Mouse (Mus musculus) embryonic facial prominence, embryonic 10.5 days (tissue): ENCODE results near the gene Mtap. TPM values are rescaled to one million over a fixed set of nuclear protein-coding genes. Genes with fewer than 3 reads are reported as not detected.

ENCODE experiments used
- DNase-seq: peaks from one replicate; pipeline ENCODE4 v3.0.0-alpha.2; 2017; ENCODE audit warnings: low spot score
- H3K27ac ChIP-seq: fragments of 300-500 bp; sonication (generic); replicated peaks from 2 replicates; pipeline ENCODE4 v1.5.1; 2016; ENCODE audit warnings: mild to moderate bottlenecking
- H3K27me3 ChIP-seq: fragments of 300-500 bp; sonication (generic); replicated peaks from 2 replicates; pipeline ENCODE4 v1.6.1; 2016; ENCODE audit warnings: low read depth, mild to moderate bottlenecking; ENCODE audit not compliant: poor library complexity, severe bottlenecking
- H3K36me3 ChIP-seq: fragments of 300-500 bp; sonication (generic); replicated peaks from 2 replicates; pipeline ENCODE4 v1.6.1; 2016; ENCODE audit warnings: mild to moderate bottlenecking, moderate library complexity
- H3K4me1 ChIP-seq: fragments of 300-500 bp; sonication (generic); 2 replicates; pipeline ENCODE4 v1.6.1; 2016
- H3K4me3 ChIP-seq: fragments of 300-500 bp; sonication (generic); 2 replicates; pipeline ENCODE4 v1.5.1; 2016; ENCODE audit warnings: mild to moderate bottlenecking, moderate library complexity
- H3K9me3 ChIP-seq: fragments of 300-500 bp; sonication (generic); 2 replicates; pipeline ENCODE4 v1.6.1; 2016; ENCODE audit warnings: mild to moderate bottlenecking
- WGBS: fragments of 180-500 bp; shearing (Covaris S2); methylation state at CpG from one replicate; pipeline ENCODE4 v1.1.7; 2016; 5-methylcytosine and 5-hydroxymethylcytosine counted together
- polyA plus RNA-seq: library from polyadenylated mRNA; unstranded; fragments of >200 nt; fragmentation: Nextera tagmentation; extraction: Ambion mirVana; gene quantifications from 2 replicates; pipeline ENCODE4 v1.2.1, GENCODE M21; 2016

The Mtap gene
- 129 and 137 TPM in 2 replicates for polyA plus RNA-seq

DNA sequence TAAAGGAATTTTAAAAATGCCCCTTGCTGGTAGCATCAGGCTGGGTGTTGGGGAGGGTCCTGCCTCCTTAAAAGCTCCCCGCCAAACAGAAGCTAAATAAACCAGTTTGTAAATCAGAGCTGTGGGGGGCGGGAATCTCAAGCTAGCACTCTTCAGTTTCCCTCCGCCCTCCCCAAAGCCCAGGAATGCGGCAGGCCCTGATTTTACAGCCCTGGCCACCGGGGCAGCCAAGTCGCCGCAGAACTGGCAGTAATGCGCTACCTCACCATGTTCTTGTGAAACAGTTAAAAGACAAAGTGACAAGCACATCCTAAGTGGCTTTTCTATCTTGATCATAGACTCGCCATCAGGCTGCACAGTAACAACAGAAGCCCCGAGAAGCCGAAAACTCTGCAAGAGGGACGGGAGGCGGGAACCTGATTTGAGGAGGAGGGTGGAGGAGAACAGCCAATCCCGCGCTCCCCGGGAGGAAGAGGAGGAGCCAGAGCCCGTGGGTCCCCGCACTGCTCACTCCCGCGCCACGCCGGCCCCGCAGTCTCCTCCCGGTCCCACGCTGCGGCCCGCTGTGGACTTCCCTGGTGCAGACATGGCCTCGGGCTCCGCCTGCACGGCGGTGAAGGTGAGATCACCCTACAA, at the start of gene Mtap:
Gene Mtap (plus strand): TSS at position 217 of the 636 bp plus-strand sequence.
- under 1% methylated on average over 31 of the region's 31 CpGs for WGBS
- Histone ChIP-seq H3K9me3 (no peaks in the 10 kb centered on the region), H3K36me3 (peaks cover 20% of the 10 kb centered on the region), H3K27me3 (no peaks in the 10 kb centered on the region), H3K4me1 (peaks cover 38% of the 10 kb centered on the region), H3K27ac (peak within 1 kb of the TSS; percentile 96), H3K4me3 (peak within 1 kb of the TSS; percentile 80)
- DNase-seq = peak; percentile 91

DNA sequence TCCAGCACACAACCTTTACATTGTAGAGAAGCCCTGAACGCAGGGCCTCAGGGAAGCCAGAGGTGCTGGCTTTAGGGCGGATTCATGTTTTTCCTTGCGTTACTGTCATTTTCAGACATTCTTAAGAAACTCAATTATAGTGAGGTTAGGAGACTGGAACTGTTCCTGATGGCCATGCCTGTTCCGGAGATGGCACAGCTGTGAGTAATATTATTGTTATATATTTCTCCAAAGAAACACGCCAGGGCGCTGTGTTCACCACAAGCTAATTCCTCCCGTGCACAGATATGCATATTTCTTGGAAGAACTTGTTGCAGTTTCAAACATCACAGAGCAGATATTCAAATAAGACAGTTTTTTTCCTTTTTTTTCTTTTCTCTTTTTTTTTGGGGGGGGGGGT, 47.8 kb upstream of the Mtap start:
- WGBS = 91% methylated on average over 7 of the region's 7 CpGs
- Histone ChIP-seq H3K9me3 (no peaks in the 10 kb centered on the region), H3K4me3 (no peak overlapping the region), H3K36me3 (no peaks in the 10 kb centered on the region), H3K27ac (no peak overlapping the region), H3K4me1 (no peaks in the 10 kb centered on the region), H3K27me3 (no peaks in the 10 kb centered on the region)
- no peak for DNase-seq

DNA sequence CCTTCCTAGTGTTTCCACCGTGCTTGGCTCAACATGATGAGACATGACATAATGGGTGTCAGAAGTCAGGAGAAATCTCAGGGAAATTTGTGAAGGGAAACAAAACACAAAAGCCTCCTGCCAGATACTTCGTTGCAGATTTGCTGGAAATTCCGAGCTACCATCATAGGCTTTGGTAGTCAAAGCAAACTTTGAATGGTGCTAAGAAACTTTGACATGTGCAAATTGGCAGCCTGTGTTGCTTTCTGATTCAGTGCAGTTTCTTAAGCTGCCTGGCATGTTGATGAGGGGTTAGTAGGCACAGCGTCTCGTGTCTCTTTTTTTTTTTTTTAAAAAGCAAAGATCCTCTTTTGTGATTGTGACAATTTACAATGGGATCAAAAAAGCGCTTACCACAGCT, 46.7 kb upstream of the Mtap start:
- no peaks in the 10 kb centered on the region for H3K9me3 ChIP-seq
- no peaks in the 10 kb centered on the region for H3K36me3 ChIP-seq
- DNase-seq = no peak
- WGBS = 72% methylated on average over 6 of the region's 6 CpGs
- no peaks in the 10 kb centered on the region for H3K4me1 ChIP-seq
- H3K27ac ChIP-seq = no peak overlapping the region
- no peaks in the 10 kb centered on the region for H3K27me3 ChIP-seq
- no peak overlapping the region for H3K4me3 ChIP-seq

- Histone ChIP-seq H3K4me1 (no peaks in the 10 kb centered on the region), H3K4me3 (no peak overlapping the region), H3K9me3 (no peaks in the 10 kb centered on the region), H3K27ac (no peak overlapping the region), H3K36me3 (no peaks in the 10 kb centered on the region), H3K27me3 (no peaks in the 10 kb centered on the region)
- no peak for DNase-seq
- 73% methylated on average over 5 of the region's 5 CpGs for WGBS
These were observed 44.8 kb upstream of the Mtap start for GRCm38 (mm10) chr4:89092153-89092552.

DNA sequence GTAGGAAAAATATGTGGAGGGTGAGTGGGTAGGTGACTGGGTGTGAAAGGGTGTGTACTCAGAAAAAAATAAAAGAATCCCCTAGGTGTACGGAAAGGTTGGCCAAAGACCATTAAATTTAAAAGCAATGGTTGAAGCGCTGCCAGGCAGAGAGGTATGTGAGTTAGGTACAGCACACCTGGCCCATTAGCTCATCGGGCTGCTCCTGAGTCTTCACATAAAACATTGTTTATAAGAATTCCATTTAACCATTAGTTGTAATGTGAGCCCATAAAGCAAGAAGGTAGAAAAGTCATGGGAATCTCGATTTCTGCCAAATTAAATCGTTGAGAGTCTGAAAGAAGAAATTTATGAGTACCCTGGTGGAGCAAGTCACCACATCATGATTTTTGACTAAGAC, 42.1 kb upstream of the Mtap start:
- WGBS = 91% methylated on average over 5 of the region's 5 CpGs

DNA sequence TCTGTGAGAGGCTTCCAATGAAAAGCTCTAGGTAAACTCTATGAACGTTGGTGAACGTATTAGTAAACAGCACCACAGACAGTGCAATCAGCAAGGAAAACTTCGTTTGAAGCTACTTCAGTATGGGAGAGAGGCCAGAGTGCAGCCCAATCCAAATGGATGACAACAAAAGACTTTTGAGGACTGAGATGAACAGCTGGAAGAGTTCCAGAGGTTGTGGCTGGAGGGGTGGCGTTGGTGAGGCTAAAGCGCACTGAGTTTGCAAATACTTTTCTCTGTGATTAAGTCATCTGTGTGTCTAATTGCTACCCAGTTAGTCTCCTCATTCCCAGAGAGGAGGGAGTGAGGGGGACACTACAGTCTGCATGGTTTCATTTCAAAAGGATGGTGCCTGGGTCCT, 38.7 kb upstream of the Mtap start:
- WGBS = 60% methylated on average over 5 of the region's 5 CpGs
- DNase-seq = no peak
- H3K4me3 ChIP-seq = no peak overlapping the region
- no peaks in the 10 kb centered on the region for H3K9me3 ChIP-seq
- H3K27ac ChIP-seq = no peak overlapping the region
- peaks cover 13% of the 10 kb centered on the region for H3K4me1 ChIP-seq
- H3K27me3 ChIP-seq = no peaks in the 10 kb centered on the region
- H3K36me3 ChIP-seq = no peaks in the 10 kb centered on the region

More for the DNA sequence above, 42.1 kb upstream of the Mtap start:
- no peaks in the 10 kb centered on the region for H3K27me3 ChIP-seq
- H3K9me3 ChIP-seq = no peaks in the 10 kb centered on the region
- no peak for DNase-seq
- no peaks in the 10 kb centered on the region for H3K36me3 ChIP-seq
- no peaks in the 10 kb centered on the region for H3K4me1 ChIP-seq
- H3K27ac ChIP-seq = no peak overlapping the region
- no peak overlapping the region for H3K4me3 ChIP-seq

DNA sequence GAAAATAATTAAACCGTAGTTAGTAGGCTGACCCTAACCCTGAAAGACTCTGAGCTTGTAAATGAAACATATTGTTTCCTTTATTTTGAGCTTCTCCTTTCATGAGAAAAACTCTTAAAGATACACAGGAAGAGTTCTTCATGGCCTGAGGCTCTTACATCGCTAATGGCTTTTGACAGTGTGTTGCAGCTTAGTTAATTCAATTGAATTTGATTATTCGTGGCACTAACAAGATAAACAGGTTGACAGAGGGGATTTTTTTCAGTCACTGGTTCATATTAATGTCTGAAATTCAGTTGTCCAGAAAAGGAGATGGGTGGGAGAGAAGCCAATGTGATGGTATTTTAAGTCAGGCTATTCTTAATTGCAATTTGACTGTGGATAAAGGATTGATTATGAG, 35.6 kb upstream of the Mtap start:
- 23% methylated on average over 3 of the region's 3 CpGs for WGBS
- H3K36me3 ChIP-seq = no peaks in the 10 kb centered on the region
- peaks cover 13% of the 10 kb centered on the region for H3K4me1 ChIP-seq
- H3K27ac ChIP-seq = no peak overlapping the region
- no peaks in the 10 kb centered on the region for H3K27me3 ChIP-seq
- no peak overlapping the region for H3K4me3 ChIP-seq
- H3K9me3 ChIP-seq = no peaks in the 10 kb centered on the region
- no peak for DNase-seq

GRCm38 (mm10) chr4:89102283-89102682, 34.6 kb upstream of the Mtap start:
- no peak overlapping the region for H3K4me3 ChIP-seq
- 63% methylated on average over 2 of the region's 2 CpGs for WGBS
- H3K27ac ChIP-seq = no peak overlapping the region
- peaks cover 13% of the 10 kb centered on the region for H3K4me1 ChIP-seq
- H3K36me3 ChIP-seq = no peaks in the 10 kb centered on the region
- DNase-seq = no peak
- H3K9me3 ChIP-seq = no peaks in the 10 kb centered on the region
- no peaks in the 10 kb centered on the region for H3K27me3 ChIP-seq

DNA sequence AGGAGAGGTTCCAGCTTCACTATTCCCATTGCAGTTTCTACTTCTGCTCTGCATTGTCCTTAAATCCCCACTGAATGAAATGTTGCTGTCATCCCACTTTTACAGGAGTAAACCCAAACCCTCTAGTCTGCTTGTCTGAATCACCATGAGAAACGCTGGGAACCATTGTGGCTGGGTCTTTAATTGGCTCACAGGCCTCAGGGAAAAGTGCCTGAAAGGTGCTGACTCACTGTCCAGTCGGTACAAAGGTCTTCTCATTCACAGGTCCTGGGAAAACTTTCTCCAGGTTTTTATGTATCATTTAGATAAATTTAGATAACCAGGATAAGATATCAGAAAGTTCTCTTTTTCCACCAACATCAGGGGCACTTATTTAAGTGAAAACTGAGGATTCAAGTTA, 31.4 kb upstream of the Mtap start:
- no peaks in the 10 kb centered on the region for H3K27me3 ChIP-seq
- H3K9me3 ChIP-seq = no peaks in the 10 kb centered on the region
- WGBS = 30% methylated on average over 2 of the region's 2 CpGs
- peaks cover 9% of the 10 kb centered on the region for H3K4me1 ChIP-seq
- no peak overlapping the region for H3K27ac ChIP-seq
- H3K36me3 ChIP-seq = no peaks in the 10 kb centered on the region
- no peak for DNase-seq
- no peak overlapping the region for H3K4me3 ChIP-seq

DNA sequence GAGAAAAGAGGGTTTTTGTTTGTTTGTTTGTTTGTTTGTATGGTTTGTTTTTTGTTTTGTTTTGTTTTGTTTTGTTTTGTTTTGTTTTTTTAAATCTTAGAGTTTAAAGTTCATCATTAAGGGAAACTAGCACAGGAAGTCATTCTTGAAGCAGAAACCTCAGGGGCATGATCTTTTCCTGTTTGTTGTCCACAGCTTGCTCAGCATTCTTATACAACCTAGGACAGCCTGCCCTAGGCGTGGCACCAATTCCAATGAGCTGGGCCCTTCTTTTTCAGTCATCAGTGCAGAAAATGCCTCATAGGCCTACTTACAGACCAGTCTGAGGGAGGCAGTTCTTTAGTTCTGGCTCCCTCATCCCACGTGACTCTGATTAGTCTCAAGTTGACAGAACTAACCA, 30.4 kb upstream of the Mtap start:
- H3K27ac ChIP-seq = no peak overlapping the region
- no peaks in the 10 kb centered on the region for H3K9me3 ChIP-seq
- H3K36me3 ChIP-seq = no peaks in the 10 kb centered on the region
- H3K4me3 ChIP-seq = no peak overlapping the region
- no peaks in the 10 kb centered on the region for H3K4me1 ChIP-seq
- H3K27me3 ChIP-seq = no peaks in the 10 kb centered on the region
- DNase-seq = no peak
- WGBS = 64% methylated on average over 2 of the region's 2 CpGs

- no peak for DNase-seq
- 96% methylated on average over 11 of the region's 11 CpGs for WGBS
- no peak overlapping the region for H3K27ac ChIP-seq
- H3K4me3 ChIP-seq = no peak overlapping the region
- H3K9me3 ChIP-seq = no peaks in the 10 kb centered on the region
- H3K4me1 ChIP-seq = no peaks in the 10 kb centered on the region
- H3K36me3 ChIP-seq = no peaks in the 10 kb centered on the region
- no peaks in the 10 kb centered on the region for H3K27me3 ChIP-seq
These were observed 24.7 kb upstream of the Mtap start for GRCm38 (mm10) chr4:89112168-89112710.

DNA sequence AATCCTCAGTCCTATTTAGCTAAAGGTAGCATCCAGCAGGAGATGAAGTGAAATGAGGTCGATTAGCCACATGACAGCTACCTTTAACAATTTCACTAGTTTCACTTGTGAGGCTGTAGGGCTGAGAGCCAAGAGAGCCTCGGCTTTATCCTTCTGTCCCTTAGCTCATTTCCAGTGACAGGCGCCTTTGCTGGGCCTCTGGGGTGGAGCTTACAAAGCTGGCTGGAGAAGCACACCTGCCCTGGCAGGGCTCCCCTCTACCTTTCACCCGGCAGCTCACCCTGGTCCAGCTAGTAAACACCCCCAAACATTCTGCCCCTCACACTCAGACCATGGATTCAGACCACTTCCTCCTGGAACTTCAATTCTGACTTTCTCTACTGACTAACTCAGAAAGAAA, 24.1 kb upstream of the Mtap start:
- Histone ChIP-seq H3K4me3 (no peak overlapping the region), H3K27me3 (no peaks in the 10 kb centered on the region), H3K9me3 (no peaks in the 10 kb centered on the region), H3K27ac (no peak overlapping the region), H3K4me1 (no peaks in the 10 kb centered on the region), H3K36me3 (no peaks in the 10 kb centered on the region)
- WGBS = 63% methylated on average over 4 of the region's 4 CpGs
- no peak for DNase-seq

DNA sequence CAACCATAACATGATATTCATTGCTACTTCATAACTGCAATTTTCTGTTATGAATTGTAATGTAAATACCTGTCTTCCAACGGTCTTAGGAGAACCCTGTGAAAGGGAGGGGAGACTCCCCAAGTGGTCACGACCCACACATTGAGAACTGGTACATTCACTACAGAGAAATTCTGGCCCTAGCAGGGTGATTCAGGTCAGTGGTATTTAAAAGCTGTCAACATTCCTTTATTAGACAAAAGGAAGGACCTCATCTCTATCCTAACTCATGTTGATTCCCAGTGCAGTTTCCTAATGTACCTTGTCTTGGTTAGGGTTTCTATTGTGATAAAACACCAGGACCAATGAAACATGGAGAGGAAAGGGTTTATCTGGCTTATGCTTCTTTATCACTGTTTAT, 20.9 kb upstream of the Mtap start:
- no peaks in the 10 kb centered on the region for H3K4me1 ChIP-seq
- no peak overlapping the region for H3K4me3 ChIP-seq
- no peaks in the 10 kb centered on the region for H3K27me3 ChIP-seq
- H3K9me3 ChIP-seq = no peaks in the 10 kb centered on the region
- WGBS = 89% methylated on average over 2 of the region's 2 CpGs
- no peaks in the 10 kb centered on the region for H3K36me3 ChIP-seq
- no peak for DNase-seq
- H3K27ac ChIP-seq = no peak overlapping the region
